Mouse (Mus musculus) left cerebral cortex, postnatal 36 days (tissue): ENCODE results near the gene Btrc. TPM values are rescaled to one million over a fixed set of nuclear protein-coding genes. Genes with fewer than 3 reads are reported as not detected.

Experiments used
- DNase-seq, 2 experiments: peaks; one replicate each; pipeline ENCODE4 v3.0.0; 2021 to 2022; ENCODE audit warnings: low spot score in 2 of 2, mixed read lengths in 1 of 2
- intact Hi-C: fragments of 180-260 bp; cut with DNase I; formaldehyde crosslinking; loops from one replicate; pipeline ENCODE4 v1.15.1; 2025
- total RNA-seq, 2 experiments: library from RNA; stranded (reverse); gene quantifications; 2 replicates each; pipeline ENCODE4 v1.2.3; 2021

Btrc gene
- total RNA-seq, 2 experiments from 2014 or later = 102 to 103 TPM

DNA sequence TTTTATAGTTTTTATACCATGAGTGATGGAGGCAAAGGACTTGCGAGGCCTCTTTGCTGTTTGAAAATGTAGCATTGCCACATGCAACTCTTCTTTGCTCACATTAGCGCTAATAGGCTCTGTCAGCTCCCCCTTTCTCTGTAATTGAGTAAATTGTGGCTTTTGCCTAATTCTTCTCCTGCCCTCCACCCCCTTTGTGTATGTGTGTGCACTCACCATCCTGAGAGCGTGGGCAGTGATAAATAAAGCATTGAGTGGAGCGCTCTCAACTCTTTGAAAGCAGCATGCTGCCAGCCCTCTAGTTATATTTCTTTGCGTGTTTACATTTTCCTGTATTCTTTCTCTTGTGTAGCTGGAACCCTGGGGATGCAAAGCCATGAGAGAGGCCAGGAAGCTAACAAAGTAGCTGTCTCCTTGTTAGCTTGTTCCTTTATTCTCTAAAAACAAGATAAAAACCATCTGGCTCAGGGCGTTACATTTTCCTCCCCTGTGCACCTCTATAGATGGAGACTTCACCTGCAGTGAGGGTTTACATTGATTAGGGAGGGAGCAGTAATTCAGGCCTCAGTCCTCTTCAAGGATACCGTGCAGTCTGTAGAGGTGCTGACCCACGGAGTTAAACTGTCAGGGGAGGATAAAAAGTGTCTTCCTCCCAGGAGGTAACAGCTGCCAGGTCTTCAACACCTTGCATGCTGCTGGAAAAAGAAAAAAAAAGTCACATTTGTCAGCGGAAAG lies 96.6 kb downstream of the Btrc start:
- no peak for DNase-seq
- intact Hi-C loops = no loop called here

DNA sequence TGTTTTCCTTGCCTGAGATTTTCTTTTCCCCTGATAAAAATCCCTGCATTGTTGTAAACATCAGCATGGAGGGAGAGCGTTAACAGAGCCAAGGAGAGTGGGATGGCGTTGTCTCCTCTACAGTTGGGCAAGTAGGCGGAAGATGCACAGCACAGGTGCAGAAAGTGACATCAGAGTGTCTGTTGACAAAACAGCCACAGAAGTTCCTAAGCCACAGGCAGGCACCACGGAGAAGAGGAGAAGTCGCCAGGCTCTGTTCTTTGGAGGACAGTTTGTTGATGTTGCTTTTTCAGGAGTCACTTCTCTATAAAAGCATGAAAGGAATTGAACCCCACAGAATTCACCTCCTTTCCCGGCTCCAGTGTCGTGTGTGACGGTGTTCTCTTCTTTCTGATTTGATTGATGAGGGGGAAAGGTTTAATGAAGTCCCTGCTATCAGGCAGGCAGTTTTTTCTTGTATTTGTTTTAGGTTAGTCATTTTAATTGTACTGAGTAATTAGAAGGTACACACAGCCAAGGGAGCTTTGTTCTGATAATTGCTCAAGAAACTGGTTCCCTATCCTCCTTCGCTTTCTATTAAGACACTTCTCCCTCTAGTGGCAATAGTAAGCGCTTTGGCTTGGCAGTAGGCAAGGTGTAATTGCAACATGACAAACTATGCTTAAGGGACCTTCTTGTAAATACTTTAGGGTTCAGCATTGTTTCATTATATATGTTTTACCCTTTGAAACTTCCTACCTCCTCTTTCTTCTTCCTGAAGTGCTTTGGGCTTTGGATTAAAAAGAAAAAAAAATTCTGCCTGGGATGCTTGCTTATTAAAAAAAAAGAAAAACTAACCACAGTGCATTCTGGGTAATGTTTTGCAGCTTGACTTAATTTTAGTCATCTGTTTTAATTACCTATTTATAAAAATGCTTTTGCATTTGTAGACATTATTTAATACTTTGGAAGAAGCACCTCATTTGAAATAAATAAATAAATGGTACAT lies 97.5 kb downstream of the Btrc start:
- intact Hi-C loops = no loop called here
- DNase-seq = no peak

DNA sequence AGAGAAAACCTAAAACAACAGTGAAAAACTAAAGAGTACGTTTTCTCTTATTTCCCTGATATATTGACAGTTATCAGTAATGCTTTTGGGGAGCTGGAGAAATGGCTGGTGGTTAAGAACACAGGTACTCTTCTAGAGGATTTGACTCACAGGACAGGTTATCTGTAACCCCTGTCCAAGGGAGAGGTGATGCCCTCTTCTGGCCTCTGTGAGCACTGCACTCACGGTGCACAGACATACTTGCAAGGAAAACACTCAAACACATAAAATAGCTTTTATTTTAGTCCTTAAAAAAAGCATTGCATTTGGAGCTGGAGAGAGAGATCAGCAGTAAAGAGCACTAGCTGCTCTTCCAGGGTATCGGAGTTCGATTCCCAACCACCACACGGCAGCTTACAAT lies 106.2 kb downstream of the Btrc start:
- DNase-seq = no peak
- intact Hi-C loops = no loop called here

DNA sequence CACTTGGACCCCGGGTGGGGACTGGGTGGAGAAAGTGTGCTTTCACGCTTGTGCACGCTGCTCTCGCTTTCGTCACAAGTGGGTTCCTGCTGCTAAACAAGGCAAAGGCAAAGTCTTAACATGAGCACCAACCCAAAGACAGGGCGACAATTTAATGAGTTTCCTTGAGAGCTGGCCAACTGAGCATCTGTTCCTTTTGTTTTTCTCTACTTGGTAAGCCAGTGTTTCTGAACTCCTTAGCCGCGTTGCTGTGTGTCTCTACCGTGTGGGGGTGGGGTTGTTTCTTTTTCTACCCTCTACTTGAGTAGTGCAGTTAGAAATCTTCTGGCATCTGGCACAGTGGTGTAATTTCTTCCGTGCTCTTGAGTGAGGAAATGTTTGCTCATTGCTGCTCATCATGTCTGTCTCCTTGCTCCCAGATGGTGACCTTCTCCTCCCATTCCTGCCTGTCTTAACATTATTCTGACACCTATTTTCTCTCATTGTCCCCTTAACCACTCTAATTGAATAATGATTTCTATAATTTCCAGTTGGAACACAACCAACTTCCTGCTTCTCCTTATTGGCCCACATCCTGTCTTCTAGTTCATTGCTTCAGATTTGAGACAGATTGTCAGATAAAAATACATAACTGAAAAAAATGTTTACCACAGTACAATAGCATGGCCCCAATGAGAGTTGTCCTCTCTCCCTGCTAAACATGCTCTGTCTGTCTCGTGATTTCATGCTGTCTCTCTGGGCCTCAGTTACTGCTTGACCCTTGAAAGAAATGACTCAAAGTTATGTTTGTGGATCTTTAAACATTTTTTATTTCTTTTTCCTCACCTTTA lies 109.4 kb downstream of the Btrc start:
- intact Hi-C loops = no loop called here
- DNase-seq = peak in 1 of 2 experiments; percentile 35

DNA sequence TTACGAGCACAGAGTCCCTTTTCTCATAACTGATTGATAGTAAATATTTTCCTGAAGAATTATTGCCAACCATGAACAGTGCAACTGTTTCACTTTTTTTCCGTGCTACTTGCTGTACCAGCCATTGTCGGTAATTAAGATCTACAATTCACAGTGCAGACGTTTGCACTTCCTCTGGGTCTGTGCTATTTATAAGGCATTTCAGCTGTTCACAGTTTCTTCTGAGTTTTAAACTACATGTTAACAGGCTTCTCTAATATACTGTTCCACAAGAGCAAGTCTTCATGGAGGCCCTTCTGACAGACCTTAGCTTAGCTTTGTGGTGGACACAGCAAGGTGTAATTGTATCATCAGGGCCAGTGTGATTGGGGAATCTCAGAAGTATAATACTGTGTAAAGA lies 111.2 kb downstream of the Btrc start:
- DNase-seq = no peak
- intact Hi-C loops = no loop called here

DNA sequence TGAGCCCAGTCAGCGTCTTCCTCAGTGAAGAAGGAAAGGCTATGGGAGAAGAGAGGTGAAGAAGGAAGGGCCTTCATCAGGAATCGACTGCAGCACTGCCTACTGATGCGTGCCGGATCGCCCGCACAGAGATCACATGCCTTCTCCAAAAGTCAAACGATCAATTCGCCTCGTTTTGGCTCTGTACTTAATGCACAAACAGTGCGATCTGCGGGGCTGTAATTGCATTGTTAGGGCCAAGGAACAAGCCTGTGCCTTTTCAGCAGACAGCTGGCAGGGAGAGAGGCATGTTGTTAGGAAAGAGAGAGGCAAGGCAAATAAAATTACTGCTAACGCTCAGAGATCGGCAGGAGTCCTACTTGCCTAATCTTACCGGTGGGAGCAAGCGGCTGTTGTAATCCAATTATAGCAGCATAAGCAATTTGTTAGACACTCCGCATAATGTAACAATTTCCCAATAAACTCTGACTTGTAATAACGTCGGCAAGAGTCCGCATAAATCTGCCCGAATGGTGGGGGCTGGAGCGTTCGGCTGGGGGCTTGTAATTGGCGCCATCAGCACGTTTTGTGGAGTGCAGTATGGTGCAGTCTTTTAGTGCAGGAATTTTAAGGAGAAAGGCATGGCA lies 112.5 kb downstream of the Btrc start:
- DNase-seq = no peak
- intact Hi-C loops = no loop called here

DNA sequence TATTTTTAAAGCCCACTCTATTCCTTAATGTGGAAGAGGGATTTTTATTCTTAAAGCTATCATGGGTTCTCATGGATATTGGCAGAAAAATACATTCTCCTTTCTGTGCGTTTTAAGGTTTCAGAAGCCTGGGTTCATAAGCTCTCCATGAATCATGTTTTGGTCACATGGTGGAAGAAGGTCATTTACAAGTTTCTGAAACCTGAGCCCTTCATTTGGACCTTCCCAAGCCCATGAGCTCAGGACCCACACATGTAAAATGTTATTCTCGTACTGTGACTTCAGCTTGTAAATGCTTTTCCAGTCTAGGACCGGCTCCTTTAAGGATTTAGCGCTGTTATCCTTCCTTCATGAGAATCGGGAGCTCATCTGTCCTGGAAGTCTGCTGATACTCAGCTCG lies 116.0 kb downstream of the Btrc start:
- intact Hi-C loops = no loop called here

DNA sequence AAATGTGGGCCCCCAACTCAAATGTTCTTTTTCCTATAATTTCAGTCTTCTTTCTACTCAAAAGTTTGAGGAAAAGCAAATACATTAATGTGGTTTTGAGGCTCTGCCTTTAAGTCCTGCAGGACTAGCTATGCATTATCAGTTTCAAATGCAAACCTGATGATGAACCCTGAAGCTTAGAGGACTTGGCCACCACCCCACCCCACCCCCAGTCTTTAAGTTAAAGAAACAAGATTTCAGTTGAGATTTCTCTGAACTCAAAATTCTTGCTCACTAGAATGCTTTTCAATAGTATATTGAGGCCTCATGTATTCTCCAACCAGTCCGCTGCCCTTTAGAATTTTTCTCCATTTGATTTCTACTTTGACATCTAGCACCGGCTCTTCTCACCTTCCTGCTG lies 117.0 kb downstream of the Btrc start:
- intact Hi-C loops = no loop called here
- no peak for DNase-seq

More for the DNA sequence above, 116.0 kb downstream of the Btrc start:
- DNase-seq = no peak

DNA sequence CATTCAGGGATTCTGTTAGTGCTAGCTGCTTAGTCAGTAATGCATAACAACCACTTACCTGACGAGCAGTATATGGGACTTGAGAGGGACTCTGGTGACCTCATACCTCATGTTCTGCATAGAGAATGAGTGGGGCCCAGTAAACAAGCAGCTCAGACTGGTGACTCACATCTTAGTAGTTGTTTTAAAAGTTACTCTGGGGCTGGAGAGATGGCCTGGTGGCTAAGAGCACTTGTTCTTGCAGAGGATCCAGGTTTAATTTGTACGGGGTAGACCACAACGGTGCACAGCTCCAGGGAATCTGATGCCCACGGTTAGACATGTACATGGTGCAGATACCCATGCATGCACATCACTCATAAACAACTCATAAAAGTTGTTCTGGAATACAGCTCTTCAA lies 117.4 kb downstream of the Btrc start:
- intact Hi-C loops = no loop called here
- DNase-seq = no peak

DNA sequence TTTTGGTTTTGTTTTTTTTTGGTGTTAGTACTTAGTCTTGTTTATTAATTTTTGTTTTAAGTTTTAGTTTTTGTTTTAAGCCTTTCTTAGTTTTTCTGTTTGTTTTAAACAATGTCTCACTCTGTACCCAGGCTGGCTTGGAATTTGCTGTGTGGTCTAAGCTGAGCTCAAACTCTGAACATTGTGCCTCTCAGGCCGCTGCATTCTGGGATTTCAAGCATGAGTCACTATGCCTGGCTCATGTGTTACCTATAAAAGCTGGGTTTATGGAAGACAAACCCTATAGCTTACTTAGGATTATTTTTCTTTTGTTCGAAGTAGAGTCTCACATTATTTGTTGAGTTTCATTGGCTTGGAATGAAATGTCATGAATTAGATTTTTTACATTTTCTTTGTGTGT lies 119.9 kb downstream of the Btrc start:
- no peak for DNase-seq
- intact Hi-C loops = no loop called here

DNA sequence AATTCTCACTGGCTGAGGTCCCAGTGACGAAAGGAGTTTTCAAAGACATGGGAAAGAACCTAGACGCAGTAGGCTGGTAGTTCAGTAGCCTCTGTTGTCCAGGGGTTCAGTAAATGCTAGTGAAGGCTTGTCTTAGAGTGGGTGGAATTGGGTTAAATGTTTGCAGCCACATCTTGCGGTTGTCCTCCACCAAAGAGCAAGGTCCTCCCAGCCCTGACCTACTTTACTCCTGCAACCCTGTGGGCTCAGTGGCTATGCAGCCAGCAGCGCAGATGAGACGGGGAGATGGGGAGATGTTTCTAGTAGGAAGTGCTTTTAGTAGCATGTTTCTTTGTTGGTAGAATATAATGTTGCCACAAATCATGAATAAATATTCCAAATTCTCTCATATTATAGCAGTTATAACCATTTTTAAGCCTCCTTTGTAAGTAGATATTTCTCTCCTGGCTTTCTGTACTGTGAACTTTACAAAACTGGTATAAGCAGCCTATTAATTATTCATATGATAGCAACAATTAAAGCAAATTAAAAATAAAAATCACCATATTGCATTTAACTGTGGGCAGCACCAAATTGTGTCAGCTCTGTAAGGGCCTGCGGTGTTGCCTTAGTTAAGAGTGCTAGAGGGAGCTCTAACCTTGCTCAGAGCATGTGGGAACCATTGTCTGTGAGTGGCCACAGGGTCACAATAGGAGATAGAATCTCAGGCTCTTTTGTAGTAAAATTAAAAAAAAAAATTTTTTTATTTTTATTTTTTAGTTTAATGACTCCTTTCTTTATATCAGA lies 122.9 kb downstream of the Btrc start:
- no peak for DNase-seq
- intact Hi-C loops = loop anchor here (5.0 kb wide), 1 partner anchor 56 kb away; no protein-coding TSS in a partner anchor

DNA sequence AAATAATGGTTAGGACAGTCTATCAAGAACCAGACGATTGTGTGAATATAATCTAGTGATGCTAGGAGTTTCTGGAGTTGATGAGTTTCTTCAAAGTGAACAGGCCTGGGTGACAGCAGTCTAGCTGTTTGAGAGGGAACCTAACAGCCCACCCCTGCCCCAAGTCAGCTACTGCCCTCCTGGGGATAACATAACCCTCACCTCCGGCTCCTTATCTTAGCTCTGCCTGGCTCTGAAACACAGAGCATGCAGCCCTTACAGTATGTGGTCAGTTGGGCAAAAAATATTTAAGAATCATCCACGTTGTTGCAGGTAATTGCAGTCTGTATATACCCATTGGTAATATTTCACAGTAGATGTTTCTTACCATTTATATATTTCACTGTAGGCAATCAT lies 123.5 kb downstream of the Btrc start:
- no peak for DNase-seq
- intact Hi-C loops = loop anchor here (5.0 kb wide), 1 partner anchor 55 kb away; no protein-coding TSS in a partner anchor

DNA sequence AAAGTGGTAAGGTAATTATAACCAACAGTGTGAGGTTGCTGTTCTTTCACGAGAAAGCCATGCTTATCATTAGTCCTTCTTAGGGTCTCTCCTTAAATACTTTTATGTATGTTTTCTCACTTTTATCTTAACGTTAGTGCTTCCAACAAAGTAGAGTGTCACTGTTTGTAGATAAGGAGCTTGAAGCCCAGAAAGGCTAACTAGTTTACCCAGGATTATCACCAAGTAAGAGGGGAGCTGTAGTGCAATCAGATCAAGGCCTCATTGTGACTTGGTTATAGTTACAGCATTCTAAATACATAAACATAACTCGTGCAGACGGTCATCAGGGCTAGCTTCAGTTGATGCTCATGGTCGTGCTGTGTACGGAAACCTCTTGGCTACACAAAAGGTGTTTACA lies 126.4 kb downstream of the Btrc start:
- DNase-seq = no peak
- intact Hi-C loops = loop anchor here (5.0 kb wide), 1 partner anchor 52 kb away; no protein-coding TSS in a partner anchor

DNA sequence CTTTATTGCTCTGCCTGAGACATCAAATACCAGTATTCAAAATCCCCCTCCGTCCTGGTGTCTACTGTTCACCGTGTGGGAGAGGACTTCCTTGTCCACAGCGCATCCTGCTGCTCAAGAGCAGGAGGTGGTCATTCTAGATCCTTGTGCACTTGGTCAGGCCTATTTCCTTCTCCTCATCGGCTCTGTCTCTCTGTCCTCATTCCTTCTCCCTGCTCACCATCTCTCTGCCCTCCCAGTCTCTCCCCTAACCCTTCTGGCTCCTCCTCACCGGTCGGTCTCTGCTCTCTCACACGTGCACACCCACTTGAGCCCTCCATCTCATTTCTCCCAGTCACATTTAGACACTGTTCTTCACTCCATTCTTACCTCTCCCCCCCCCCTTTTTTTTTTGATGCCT lies 127.7 kb downstream of the Btrc start:
- intact Hi-C loops = no loop called here
- DNase-seq = no peak

DNA sequence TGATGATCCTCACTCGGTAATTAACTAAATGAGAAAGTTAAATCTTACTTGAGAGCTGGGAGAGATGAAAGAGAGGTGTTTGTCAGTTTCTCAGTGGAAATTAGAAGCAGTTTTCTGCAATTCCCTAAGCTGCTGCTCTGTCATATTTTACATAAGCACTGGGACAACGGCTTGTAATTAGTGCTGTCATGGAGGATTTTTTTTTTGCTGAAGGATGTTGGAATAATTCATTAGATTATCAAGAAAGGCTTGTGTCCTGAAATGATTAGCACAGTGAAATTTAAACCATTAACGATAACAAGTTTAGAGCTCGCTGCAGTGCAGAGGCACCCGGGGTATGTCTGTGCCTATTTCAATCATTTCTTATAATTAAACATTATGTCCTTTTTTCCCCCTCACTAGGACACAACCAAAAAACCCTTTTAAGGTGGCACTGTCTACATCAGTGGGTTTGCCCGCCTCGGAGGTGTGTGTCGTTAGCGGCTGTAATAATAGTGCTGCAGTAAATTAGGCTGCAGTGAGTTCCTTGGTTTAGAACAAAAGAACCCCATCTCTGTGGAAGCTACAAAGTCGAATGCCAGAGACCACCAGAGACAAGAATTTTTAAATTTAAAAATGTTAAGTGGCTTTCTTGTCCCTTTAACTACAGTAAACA lies 130.7 kb downstream of the Btrc start:
- DNase-seq = no peak
- intact Hi-C loops = no loop called here

DNA sequence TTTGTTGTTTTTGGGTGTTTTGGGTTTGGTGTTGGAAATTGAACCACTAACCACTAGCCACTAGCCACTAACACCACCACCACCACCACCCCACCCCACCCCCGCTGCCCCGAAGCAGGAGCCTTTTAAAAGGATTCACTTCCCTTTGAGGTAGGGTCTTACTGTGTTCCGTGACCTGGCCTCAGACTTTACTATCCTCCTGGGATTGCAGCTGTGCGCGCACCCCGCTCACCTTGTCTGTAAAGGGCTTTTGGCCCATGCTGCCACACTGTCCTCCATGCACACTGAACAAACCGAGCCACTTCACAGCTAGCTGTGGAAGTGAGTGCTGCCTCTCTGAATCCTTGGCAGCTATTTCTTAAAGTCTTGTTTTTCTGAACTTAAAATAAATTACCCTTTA lies 141.9 kb downstream of the Btrc start:
- intact Hi-C loops = no loop called here
- no peak for DNase-seq

DNA sequence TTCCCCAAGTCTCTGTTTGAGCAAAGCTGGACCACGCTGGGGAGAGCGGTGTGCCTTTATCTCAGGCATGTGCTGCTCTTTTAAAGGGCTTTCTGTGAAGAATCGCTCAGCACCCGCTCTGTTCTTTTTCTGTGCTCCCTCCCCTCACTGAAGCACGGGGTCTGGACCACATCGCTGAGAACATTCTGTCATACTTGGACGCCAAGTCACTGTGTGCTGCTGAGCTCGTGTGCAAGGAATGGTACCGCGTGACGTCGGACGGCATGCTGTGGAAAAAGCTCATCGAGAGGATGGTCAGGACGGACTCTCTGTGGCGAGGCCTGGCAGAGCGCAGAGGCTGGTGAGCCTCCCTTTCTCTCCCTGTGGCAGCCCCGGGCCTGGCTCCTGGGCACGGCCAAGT lies 144.0 kb downstream of the Btrc start:
- intact Hi-C loops = no loop called here
- DNase-seq = peak; percentile 24 to 32

DNA sequence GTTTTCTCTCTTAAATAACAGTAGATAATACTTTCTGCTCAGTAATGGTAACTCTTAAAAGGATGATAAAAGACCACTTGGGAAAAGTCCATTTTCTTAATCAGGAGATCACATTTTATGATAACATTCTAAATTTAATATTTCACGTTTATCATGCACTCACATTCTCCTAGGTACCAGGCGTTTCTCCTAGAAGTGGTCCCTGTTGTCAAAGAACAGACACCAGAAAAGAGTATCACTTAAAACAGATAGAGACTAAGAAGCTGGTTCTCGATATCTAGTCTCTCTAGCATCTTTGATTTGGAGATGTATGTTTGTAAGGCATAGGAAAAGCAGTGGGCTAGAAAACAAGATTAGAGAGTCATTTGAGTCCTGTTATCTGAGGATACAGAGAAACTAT lies 147.1 kb downstream of the Btrc start:
- intact Hi-C loops = no loop called here
- DNase-seq = no peak
